Mouse (Mus musculus): ENCODE results near the gene Xrcc4.

Xrcc4 gene

DNA sequence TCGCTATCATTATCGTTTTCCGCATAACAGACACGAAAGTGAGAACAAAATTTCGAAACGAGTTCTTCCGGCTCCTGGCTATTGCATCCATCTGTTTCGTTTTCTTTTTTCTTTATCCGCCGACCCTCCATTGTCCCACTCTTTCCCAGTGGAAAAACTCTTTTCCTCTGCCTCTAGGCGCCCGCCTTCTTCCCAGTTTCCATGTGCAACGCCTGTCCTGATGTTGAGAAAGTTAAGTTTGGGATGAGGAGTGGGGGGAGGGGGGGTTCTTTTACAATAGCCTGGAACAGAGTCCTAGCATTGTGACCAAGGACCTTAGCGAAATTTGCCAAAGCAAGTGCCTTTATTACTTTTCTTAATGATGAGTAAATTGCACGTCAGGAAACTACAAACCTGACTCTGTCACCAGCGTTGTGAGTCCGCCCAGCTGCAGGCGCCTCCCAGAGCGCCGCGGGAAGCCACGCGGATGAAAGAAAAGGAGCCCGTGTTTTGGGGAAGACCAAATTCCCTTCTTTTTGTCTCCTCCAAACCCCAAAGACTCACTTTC lies 349.6 kb downstream of the Xrcc4 start:
- DNase-seq (ENCODE audit: low read depth), result no peak

DNA sequence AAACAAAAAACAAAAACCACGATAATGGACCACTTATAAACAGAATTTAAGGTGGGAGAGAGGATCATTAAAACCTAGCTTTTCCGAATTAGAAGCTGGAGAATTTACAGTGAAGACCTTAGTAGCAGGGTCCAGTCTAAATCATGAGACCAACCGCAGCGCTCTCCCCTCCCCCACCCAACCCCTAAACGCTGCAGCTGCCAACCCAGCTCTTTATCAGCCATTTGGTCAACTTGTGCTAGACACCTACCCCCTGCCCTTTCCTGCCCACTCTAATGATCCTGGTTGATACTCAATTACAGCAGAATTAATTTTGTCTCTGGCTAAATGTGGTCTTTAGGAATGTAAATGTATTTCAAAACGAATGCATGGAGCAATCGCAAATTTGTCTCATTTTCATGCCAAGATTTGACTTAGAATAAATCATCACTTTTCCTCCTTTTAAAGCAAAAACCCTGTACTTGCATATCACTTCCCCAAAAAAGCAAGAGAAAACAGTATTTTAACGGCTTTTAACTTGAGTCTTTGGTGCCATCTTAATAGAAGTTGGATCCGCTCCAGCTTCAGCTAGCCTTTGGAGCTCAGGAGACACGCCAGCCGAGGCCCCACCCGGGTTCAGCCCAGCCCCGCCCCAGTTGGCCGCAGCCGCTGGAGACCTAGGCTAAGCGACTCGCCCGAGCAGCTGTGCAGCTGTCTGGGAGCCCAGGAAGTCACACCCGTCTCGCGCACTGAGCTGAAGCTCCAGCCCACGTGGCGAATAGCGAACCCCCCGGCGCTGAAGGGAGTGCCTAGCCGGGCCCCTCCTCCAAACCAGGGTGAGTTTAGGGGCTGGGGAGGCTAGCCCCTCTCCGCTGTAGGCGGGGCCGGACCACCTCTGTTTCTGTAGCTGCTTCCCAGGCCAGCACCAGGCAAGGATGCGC lies 350.4 kb downstream of the Xrcc4 start:
- peak; percentile 46 for DNase-seq (ENCODE audit: low read depth)

DNA sequence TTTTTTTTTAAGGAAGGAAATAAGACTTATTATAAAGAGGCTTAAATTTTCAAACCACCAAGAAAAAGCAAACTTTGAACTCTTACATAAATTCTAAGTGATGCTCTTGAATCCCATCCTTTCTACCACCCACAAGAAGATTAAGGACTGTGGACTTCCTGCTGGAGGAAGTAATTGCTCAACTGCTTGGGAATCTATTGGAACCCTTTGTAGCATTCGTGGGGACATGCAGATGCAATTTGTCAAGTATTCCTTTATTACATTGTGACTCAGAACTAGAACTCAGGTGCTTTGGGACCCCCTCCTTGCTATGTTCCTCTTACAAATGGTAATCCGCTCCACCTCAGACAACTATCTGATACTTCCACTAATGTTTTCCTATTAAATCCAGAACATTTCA lies 351.1 kb downstream of the Xrcc4 start:
- no peak for DNase-seq (ENCODE audit: low read depth)

DNA sequence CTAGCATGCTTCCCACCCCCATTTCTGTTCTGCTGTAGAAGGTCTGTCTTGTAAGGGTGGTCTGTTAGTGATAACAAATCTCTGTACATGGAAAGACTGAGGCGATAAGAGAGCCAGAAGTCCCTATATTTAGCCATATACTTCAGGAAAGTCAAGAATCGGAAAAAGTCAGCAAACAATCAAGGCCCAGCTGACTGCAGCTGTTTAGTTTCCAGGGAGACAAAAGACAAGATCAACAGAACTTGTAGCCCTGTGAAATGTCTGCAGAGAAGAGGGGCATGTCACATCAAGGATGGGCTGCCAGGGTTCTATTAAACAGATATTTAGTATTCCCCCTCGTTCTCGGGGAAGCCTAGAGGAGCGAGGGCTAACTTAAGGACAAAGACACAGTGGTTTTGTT lies 354.3 kb downstream of the Xrcc4 start:
- DNase-seq (ENCODE audit: low read depth), result no peak

DNA sequence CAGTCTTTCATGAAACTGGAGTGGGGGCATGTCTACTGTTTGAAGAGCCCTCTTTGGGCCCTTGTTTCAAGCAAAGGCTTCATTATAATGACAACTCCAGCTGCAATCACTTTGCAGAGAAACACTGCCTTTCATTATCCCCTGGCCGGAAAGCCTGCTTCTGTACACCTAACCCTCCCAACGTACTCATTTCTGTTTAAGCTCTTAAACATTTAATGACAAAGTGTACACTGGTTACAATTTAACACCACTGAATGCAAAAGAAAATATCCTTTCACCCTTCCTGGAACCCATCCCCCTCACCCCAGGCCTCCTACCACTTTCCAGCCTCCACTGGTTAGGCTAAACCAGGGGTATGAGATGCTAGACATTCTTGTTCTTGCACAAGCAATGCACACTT lies 362.9 kb downstream of the Xrcc4 start:
- no peak for DNase-seq (ENCODE audit: low read depth)

Measured in fibroblast of lung, adult 2 months (primary cell).